Mouse (Mus musculus) kidney, postnatal 0 days (tissue): Measurements from ENCODE around the gene Gpx1. TPM values are rescaled to one million over a fixed set of nuclear protein-coding genes. Genes with fewer than 3 reads are reported as not detected.

Experiments used
- ATAC-seq: fragments of 200-750 bp; cut with Nextera tagmentation; replicated peaks from 2 replicates; pipeline ENCODE4 v1.8.0; 2017; ENCODE audit warnings: low read depth, moderate number of reproducible peaks, moderate TSS enrichment, moderate library complexity; ENCODE audit not compliant: low FRiP score
- DNase-seq: peaks from one replicate; pipeline ENCODE4 v3.0.0-alpha.2; 2016; ENCODE audit warnings: low spot score
- H3K27ac ChIP-seq: fragments of 300-500 bp; sonication (generic); 2 replicates; pipeline ENCODE4 v1.5.1; 2014; ENCODE audit warnings: mild to moderate bottlenecking
- H3K27me3 ChIP-seq: fragments of 300-500 bp; sonication (generic); 2 replicates; pipeline ENCODE4 v1.6.1; 2014; ENCODE audit warnings: low read length, mixed read lengths; ENCODE audit not compliant: insufficient read depth
- H3K36me3 ChIP-seq: fragments of 300-500 bp; sonication (generic); 2 replicates; pipeline ENCODE4 v1.6.1; 2014; ENCODE audit warnings: low read length, mixed read lengths; ENCODE audit not compliant: insufficient read depth
- H3K4me1 ChIP-seq: fragments of 300-500 bp; sonication (generic); replicated peaks from 2 replicates; pipeline ENCODE4 v1.6.1; 2014; ENCODE audit warnings: antibody characterized with exemption, low read length, mixed read lengths; ENCODE audit not compliant: insufficient read depth
- H3K4me2 ChIP-seq: fragments of 300-500 bp; sonication (generic); 2 replicates; pipeline ENCODE4 v1.6.1; 2014; ENCODE audit warnings: mild to moderate bottlenecking, low read length, moderate library complexity, mixed read lengths
- H3K4me3 ChIP-seq: fragments of 300-500 bp; sonication (generic); replicated peaks from 2 replicates; pipeline ENCODE4 v1.5.1; 2014; ENCODE audit warnings: low read depth, low read length
- H3K9ac ChIP-seq: fragments of 300-500 bp; sonication (generic); 2 replicates; pipeline ENCODE4 v1.6.1; 2014; ENCODE audit warnings: low read depth, low read length
- H3K9me3 ChIP-seq: fragments of 300-500 bp; sonication (generic); replicated peaks from 2 replicates; pipeline ENCODE4 v1.6.1; 2016; ENCODE audit warnings: low read length, inconsistent platforms, mixed read lengths
- CTCF ChIP-seq: IDR thresholded peaks from 2 replicates; pipeline ENCODE4 v1.5.1; 2016; ENCODE audit warnings: antibody characterized with exemption, low read depth, mild to moderate bottlenecking, moderate library complexity
- WGBS: fragments of 180-500 bp; shearing (Covaris S2); extraction: QIAGEN DNeasy Blood & Tissue Kit; methylation state at CpG from one replicate; pipeline ENCODE4 v1.1.7; 2014; 5-methylcytosine and 5-hydroxymethylcytosine counted together
- polyA plus RNA-seq: library from polyadenylated mRNA; unstranded; fragments of >200 nt; fragmentation: Nextera tagmentation; extraction: Ambion mirVana; gene quantifications from 2 replicates; pipeline ENCODE4 v1.2.1, GENCODE M21; 2015

Gpx1 gene
- polyA plus RNA-seq, 1 experiment from 2014 or later: 1,215 TPM

DNA sequence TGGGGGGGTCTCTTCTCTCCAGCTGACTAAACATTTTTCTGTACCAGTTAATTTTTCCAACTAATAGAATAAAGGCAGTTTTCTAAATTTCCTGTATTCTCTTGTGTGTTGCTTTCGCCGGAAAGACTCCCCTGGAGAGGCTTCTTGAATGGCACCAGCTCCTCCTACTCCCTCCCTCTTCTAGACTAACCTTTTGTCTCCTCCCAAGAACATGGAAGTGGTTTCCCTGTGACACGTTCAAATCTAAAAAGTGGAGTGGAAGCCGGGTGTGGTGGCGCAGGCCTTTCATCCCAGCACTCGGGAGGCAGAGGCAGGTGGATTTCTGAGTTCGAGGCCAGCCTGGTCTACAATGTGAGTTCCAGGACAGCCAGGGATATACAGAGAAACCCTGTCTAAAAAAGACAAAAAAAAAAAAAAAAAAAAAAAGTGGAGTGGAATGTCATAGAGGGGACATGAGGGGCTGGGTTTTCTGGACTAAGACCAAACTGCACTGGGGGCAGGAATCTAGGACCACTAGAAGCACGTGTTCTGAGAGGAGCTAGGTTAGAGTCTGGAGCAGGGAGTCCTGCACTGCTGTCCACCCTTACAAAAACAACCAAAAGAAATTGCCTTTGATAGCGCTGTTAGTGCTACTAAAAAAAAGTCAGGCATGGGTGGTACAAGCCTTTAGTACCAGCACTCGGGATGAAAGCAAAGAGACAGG is 704 bp upstream of the Gpx1 start:
- peak overlapping the region; percentile 98 for H3K27ac ChIP-seq
- no peak for DNase-seq
- no peak for TF ChIP-seq CTCF
- no peak overlapping the region for H3K4me3 ChIP-seq
- H3K4me1 ChIP-seq: peaks cover 21% of the 10 kb centered on the region
- WGBS: 64% methylated on average over 10 of the region's 10 CpGs
- H3K9ac ChIP-seq: no peak overlapping the region
- no peaks in the 10 kb centered on the region for H3K9me3 ChIP-seq
- H3K36me3 ChIP-seq: peaks cover 29% of the 10 kb centered on the region
- ATAC-seq: no peak
- H3K27me3 ChIP-seq: no peaks in the 10 kb centered on the region
- H3K4me2 ChIP-seq: peak overlapping the region; percentile 79; the same call in 1 of the 2 replicates

DNA sequence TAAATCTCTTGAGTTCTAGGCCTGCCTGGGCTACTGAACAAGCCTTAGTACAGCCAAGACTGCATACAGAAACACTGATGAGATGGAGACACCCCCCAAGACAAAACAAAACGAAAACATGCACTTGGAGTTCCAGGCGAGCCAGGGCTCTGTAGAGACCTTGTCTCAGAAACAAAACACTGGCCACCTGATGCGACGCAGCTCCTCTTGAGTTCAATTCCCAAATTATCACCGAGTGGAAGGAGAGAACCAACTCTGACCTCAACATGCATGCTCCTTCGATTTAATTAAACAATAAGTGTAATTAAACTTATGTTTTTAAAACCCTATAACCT is 185 bp upstream of the Gpx1 start:
- Histone ChIP-seq H3K4me3 (peak overlapping the region; percentile 62), H3K4me2 (peak overlapping the region; percentile 79), H3K9ac (peak overlapping the region; percentile 83; the same call in 1 of the 2 replicates), H3K4me1 (peaks cover 21% of the 10 kb centered on the region), H3K27ac (peak overlapping the region; percentile 98), H3K9me3 (no peaks in the 10 kb centered on the region), H3K27me3 (no peaks in the 10 kb centered on the region), H3K36me3 (peaks cover 25% of the 10 kb centered on the region)
- no peak for ATAC-seq
- DNase-seq: no peak
- TF ChIP-seq CTCF: no peak
- WGBS: 20% methylated on average over 6 of the region's 6 CpGs

DNA sequence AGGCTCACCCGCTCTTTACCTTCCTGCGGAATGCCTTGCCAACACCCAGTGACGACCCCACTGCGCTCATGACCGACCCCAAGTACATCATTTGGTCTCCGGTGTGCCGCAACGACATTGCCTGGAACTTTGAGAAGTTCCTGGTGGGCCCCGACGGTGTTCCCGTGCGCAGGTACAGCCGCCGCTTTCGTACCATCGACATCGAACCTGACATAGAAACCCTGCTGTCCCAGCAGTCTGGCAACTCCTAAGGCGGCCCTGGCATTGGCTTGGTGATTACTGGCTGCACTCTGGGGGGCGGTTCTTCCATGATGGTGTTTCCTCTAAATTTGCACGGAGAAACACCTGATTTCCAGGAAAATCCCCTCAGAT is 1.2 kb downstream of the Gpx1 start:
- DNase-seq (peak; percentile 17), ATAC-seq (no peak)
- peak overlapping the region; percentile 98 for H3K27ac ChIP-seq
- WGBS: 11% methylated on average over 20 of the region's 20 CpGs
- peaks cover 12% of the 10 kb centered on the region for H3K36me3 ChIP-seq
- H3K9me3 ChIP-seq: no peaks in the 10 kb centered on the region
- no peaks in the 10 kb centered on the region for H3K27me3 ChIP-seq
- peaks cover 21% of the 10 kb centered on the region for H3K4me1 ChIP-seq
- H3K4me3 ChIP-seq: peak overlapping the region; percentile 62
- peak overlapping the region; percentile 79 for H3K4me2 ChIP-seq
- no peak for TF ChIP-seq CTCF
- H3K9ac ChIP-seq: peak overlapping the region; percentile 83

DNA sequence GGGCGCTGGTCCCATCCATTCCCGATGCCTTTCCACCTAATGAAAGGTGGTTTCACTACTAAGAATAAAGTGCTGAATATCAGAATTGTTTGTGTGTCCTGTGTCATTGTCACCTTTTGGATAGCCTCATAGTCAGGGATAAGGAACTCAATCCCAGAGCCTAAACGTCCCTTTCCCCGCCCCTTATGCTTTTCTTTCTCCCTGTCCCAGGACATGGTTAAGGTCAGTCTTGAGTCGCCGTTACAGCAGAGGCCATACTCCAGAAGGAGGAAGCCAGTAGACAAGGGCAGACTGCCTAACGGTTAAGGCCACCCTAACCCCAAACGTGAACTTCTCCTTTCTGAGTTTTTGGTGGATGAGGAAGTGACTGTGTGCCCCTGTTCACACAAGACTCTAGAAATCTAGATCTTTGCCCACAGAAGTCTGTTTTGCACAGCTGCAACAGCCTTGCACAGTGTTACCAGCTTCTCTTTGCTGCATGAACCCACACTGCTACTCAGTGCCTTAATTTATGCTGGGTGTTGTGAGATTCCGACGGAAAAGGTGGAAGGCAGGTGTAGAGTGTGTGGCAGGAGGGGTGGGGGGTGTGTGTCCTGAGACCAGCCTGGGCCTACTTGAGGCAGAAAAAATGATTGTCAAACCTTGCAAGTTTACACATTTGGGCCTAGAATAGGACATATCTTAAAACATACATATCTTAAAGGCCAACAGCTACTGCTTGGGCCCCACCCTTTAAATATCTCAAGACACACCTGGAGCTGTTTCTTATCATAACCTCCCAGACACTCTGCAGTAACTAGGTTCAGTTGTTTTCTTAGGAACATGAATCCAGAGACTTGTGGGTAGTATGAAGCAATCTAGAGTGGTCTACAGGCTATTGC is 1.8 kb downstream of the Gpx1 start:
- H3K27ac ChIP-seq: peak overlapping the region; percentile 98
- DNase-seq (no peak), ATAC-seq (no peak)

DNA sequence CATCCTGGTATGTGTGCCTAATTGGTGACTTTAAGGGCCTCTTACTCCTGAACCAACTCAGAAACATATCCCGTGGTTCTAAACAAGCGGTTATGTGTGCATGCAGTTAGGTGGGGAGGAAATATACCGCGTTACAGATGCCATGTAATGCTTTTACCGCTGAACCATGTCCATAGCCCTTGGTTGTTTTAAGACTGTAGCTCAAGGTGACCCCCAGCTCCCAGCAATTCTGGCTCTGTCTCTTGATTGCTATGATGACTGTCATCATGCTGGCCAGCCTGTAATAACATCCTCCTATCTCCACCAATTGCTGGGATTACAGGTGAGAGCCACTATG is 2.4 kb downstream of the Gpx1 start:
- no peak for ATAC-seq
- no peak overlapping the region for H3K4me3 ChIP-seq
- H3K27me3 ChIP-seq: no peaks in the 10 kb centered on the region
- no peak for TF ChIP-seq CTCF
- no peak overlapping the region for H3K9ac ChIP-seq
- peak overlapping the region; percentile 98 for H3K27ac ChIP-seq
- no peaks in the 10 kb centered on the region for H3K9me3 ChIP-seq
- 68% methylated on average over 5 of the region's 5 CpGs for WGBS
- H3K4me1 ChIP-seq: peaks cover 21% of the 10 kb centered on the region
- H3K4me2 ChIP-seq: peak overlapping the region; percentile 79; the same call in 1 of the 2 replicates
- H3K36me3 ChIP-seq: 0 out of 2 replicates have a peak, but pooled peaks cover 2% of the 10 kb centered on the region
- DNase-seq: no peak

More for the DNA sequence above, 1.8 kb downstream of the Gpx1 start:
- Histone ChIP-seq H3K4me1 (peaks cover 21% of the 10 kb centered on the region), H3K9ac (peak overlapping the region; percentile 83), H3K4me2 (peak overlapping the region; percentile 79), H3K9me3 (no peaks in the 10 kb centered on the region), H3K36me3 (peaks cover 5% of the 10 kb centered on the region; the same call in 1 of the 2 replicates), H3K4me3 (peak overlapping the region; percentile 62), H3K27me3 (no peaks in the 10 kb centered on the region)
- 42% methylated on average over 10 of the region's 10 CpGs for WGBS
- TF ChIP-seq CTCF: no peak

DNA sequence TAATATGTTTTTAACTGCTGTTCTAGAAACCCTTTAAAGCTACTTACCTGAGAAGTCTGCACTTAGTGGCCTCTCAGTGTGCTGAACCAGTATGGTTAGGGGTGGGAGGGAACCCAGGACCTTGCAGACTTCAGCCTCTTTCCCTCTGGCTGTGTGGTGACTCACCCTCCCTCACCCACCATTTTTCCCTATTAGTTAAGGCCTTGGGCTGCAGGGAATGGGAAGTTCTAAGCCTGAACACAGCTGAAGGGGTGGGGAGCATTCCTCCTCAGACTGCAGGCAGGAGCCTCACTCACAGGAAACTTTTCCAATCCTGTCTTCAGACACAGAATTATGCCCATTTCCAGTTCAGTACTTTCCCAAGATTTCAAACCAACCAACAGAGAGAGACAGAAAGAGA is 3.1 kb downstream of the Gpx1 start:
- DNase-seq: no peak
- no peak overlapping the region for H3K4me3 ChIP-seq
- no peak overlapping the region for H3K4me2 ChIP-seq
- no peak overlapping the region for H3K9ac ChIP-seq
- no peaks in the 10 kb centered on the region for H3K36me3 ChIP-seq
- no peak for ATAC-seq
- H3K9me3 ChIP-seq: no peaks in the 10 kb centered on the region
- H3K27me3 ChIP-seq: no peaks in the 10 kb centered on the region
- H3K4me1 ChIP-seq: peaks cover 21% of the 10 kb centered on the region
- peak overlapping the region; percentile 98 for H3K27ac ChIP-seq
- no peak for TF ChIP-seq CTCF
